Mouse (Mus musculus) kidney, adult 10 weeks (tissue): ENCODE data around the gene Olfr152. TPM values are rescaled to one million over a fixed set of nuclear protein-coding genes. Genes with fewer than 3 reads are reported as not detected.

ENCODE experiments used
- polyA plus RNA-seq: library from polyadenylated mRNA; stranded (reverse); fragments of 350-450 nt; fragmentation: Illumina TruSeq; extraction: RNeasy Lipid Tissue Mini Kit (QIAGEN cat#74804); gene quantifications from one replicate; pipeline ENCODE4 v1.2.3, GENCODE M21; 2014; ENCODE audit warnings: low read depth, low replicate concordance

The Olfr152 gene
- not detected for polyA plus RNA-seq

GRCm38 (mm10) chr2:87779183-87779582, at the start of gene Olfr152:
TSS of gene Olfr152 (plus strand) at chr2:87779483.

GRCm38 (mm10) chr2:87739878-87740277, 39.4 kb upstream of the Olfr152 start, which contains the start of gene Olfr1138:
TSS of gene Olfr1138 (minus strand) at chr2:87739978.

GRCm38 (mm10) chr2:87743452-87743851, 35.8 kb upstream of the Olfr152 start, which contains the start of gene Olfr1140:
TSS of gene Olfr1140 (plus strand) at chr2:87743752.

GRCm38 (mm10) chr2:87753891-87754290, 25.4 kb upstream of the Olfr152 start, which contains the start of gene Olfr1141:
TSS of gene Olfr1141 (minus strand) at chr2:87753991.

GRCm38 (mm10) chr2:87800292-87800691, 21.0 kb downstream of the Olfr152 start, which contains the start of gene Olfr1143:
TSS of gene Olfr1143 (plus strand) at chr2:87800592.

GRCm38 (mm10) chr2:87809522-87809921, 30.2 kb downstream of the Olfr152 start, which contains the start of gene Olfr1145:
TSS of gene Olfr1145 (plus strand) at chr2:87809822.

GRCm38 (mm10) chr2:87830233-87830632, 51.0 kb downstream of the Olfr152 start, which contains the start of gene Olfr1148:
TSS of gene Olfr1148 (plus strand) at chr2:87830533.

Other genes with a start within 250 kb of the Olfr152 start
- not detected for gene Olfr153, start 247.7 kb upstream of the Olfr152 start, polyA plus RNA-seq
- not detected for gene Olfr1128, start 233.9 kb upstream of the Olfr152 start, polyA plus RNA-seq
- not detected for gene Olfr1129, start 205.6 kb upstream of the Olfr152 start, polyA plus RNA-seq
- not detected for gene Olfr1130, start 173.3 kb upstream of the Olfr152 start, polyA plus RNA-seq
- not detected for gene Olfr1131, start 152.4 kb upstream of the Olfr152 start, polyA plus RNA-seq
- not detected for gene Olfr1132, start 141.9 kb upstream of the Olfr152 start, polyA plus RNA-seq
- gene Olfr1133, start 132.1 kb upstream of the Olfr152 start, polyA plus RNA-seq: not detected
- not detected for gene Olfr1134, start 121.0 kb upstream of the Olfr152 start, polyA plus RNA-seq
- not detected for gene Olfr1135, start 105.8 kb upstream of the Olfr152 start, polyA plus RNA-seq
- gene Olfr1136, start 85.5 kb upstream of the Olfr152 start, polyA plus RNA-seq: not detected
- gene Olfr1137, start 66.3 kb upstream of the Olfr152 start, polyA plus RNA-seq: not detected
- gene Olfr1138, start 39.5 kb upstream of the Olfr152 start, polyA plus RNA-seq: not detected
- not detected for gene Olfr1140, start 35.7 kb upstream of the Olfr152 start, polyA plus RNA-seq
- not detected for gene Olfr1141, start 25.5 kb upstream of the Olfr152 start, polyA plus RNA-seq
- gene Olfr1143, start 21.1 kb downstream of the Olfr152 start, polyA plus RNA-seq: not detected
- not detected for gene Olfr1145, start 30.3 kb downstream of the Olfr152 start, polyA plus RNA-seq
- gene Olfr1148, start 51.0 kb downstream of the Olfr152 start, polyA plus RNA-seq: not detected
- gene Olfr1150-ps1, start 64.5 kb downstream of the Olfr152 start, polyA plus RNA-seq: not detected
- gene Olfr1151, start 76.4 kb downstream of the Olfr152 start, polyA plus RNA-seq: not detected
- gene Olfr1152, start 87.0 kb downstream of the Olfr152 start, polyA plus RNA-seq: not detected
- gene Olfr1153, start 115.5 kb downstream of the Olfr152 start, polyA plus RNA-seq: not detected
- gene Olfr1154, start 125.7 kb downstream of the Olfr152 start, polyA plus RNA-seq: not detected
- gene Olfr1155, start 165.7 kb downstream of the Olfr152 start, polyA plus RNA-seq: not detected
- gene Olfr1156, start 173.6 kb downstream of the Olfr152 start, polyA plus RNA-seq: not detected
- not detected for gene Olfr1157, start 188.8 kb downstream of the Olfr152 start, polyA plus RNA-seq
- gene Olfr74, start 195.2 kb downstream of the Olfr152 start, polyA plus RNA-seq: not detected
- gene Olfr1158, start 210.6 kb downstream of the Olfr152 start, polyA plus RNA-seq: not detected
- not detected for gene Olfr1160, start 228.8 kb downstream of the Olfr152 start, polyA plus RNA-seq
- not detected for gene Olfr1161, start 243.3 kb downstream of the Olfr152 start, polyA plus RNA-seq